Mouse (Mus musculus) lung, postnatal 36 days (tissue): ENCODE measurements around the gene Swsap1.

ENCODE experiments used
- DNase-seq: peaks from one replicate; pipeline ENCODE4 v3.0.0; 2022; ENCODE audit warnings: mixed read lengths

Swsap1 gene

GRCm38 (mm10) chr9:21969304-21969703 is 13.7 kb downstream of the Swsap1 start:
- no peak for DNase-seq

GRCm38 (mm10) chr9:21976626-21977175 is 21.1 kb downstream of the Swsap1 start:
- no peak for DNase-seq

GRCm38 (mm10) chr9:21977331-21977730 is 21.8 kb downstream of the Swsap1 start:
- DNase-seq = no peak

GRCm38 (mm10) chr9:21977972-21978371 is 22.4 kb downstream of the Swsap1 start:
- peak; percentile 56 for DNase-seq

- no peak for DNase-seq
These were observed 23.0 kb downstream of the Swsap1 start for GRCm38 (mm10) chr9:21978398-21979128.

GRCm38 (mm10) chr9:21983911-21984310 is 28.4 kb downstream of the Swsap1 start:
- no peak for DNase-seq

- DNase-seq = no peak
These were observed 32.2 kb downstream of the Swsap1 start for GRCm38 (mm10) chr9:21987592-21988342.

- DNase-seq = peak; percentile 45
These were observed 33.0 kb downstream of the Swsap1 start for GRCm38 (mm10) chr9:21988421-21989101.

- DNase-seq = peak; percentile 78
These were observed 33.9 kb downstream of the Swsap1 start, which contains the start of gene Rgl3 for GRCm38 (mm10) chr9:21989230-21990110. TSS of gene Rgl3 (minus strand) at chr9:21989446.

- no peak for DNase-seq
These were observed 36.7 kb downstream of the Swsap1 start for GRCm38 (mm10) chr9:21992227-21992626.

GRCm38 (mm10) chr9:21996178-21996867 is 40.8 kb downstream of the Swsap1 start:
- no peak for DNase-seq

GRCm38 (mm10) chr9:22000296-22000695 is 44.7 kb downstream of the Swsap1 start:
- no peak for DNase-seq

- no peak for DNase-seq
These were observed 46.1 kb downstream of the Swsap1 start for GRCm38 (mm10) chr9:22001633-22002032.

- DNase-seq = peak; percentile 100
These were observed 46.9 kb downstream of the Swsap1 start, which contains the start of the genes Ccdc151 and Prkcsh for GRCm38 (mm10) chr9:22002194-22003162. TSS of gene Ccdc151 (minus strand) at chr9:22002634. TSS of gene Prkcsh (plus strand) at chr9:22002806.

GRCm38 (mm10) chr9:22003163-22003554 is 47.6 kb downstream of the Swsap1 start:
- peak; percentile 35 for DNase-seq

GRCm38 (mm10) chr9:22004546-22004945 is 49.0 kb downstream of the Swsap1 start:
- DNase-seq = no peak
